Mouse (Mus musculus) spleen, adult 2 months (tissue): ENCODE data around the gene Il34. TPM values are rescaled to one million over a fixed set of nuclear protein-coding genes. Genes with fewer than 3 reads are reported as not detected.

Experiments used
- DNase-seq, 2 experiments: peaks; one replicate each; pipeline versions ENCODE4 v3.0.0 to v3.0.0-alpha.2; 2012 to 2021; ENCODE audit warnings: low spot score in 2 of 2, low read depth in 1 of 2
- H3K27ac ChIP-seq: fragments of 200-500 bp; 2 replicates; pipeline ENCODE4 v1.5.1; 2012; ENCODE audit warnings: low read length, inconsistent platforms; ENCODE audit not compliant: insufficient read depth
- H3K27me3 ChIP-seq: fragments of 200-500 bp; 2 replicates; pipeline ENCODE4 v1.6.1; 2012; ENCODE audit warnings: mild to moderate bottlenecking, moderate library complexity, low read length, inconsistent platforms; ENCODE audit not compliant: control insufficient read depth, insufficient read depth
- H3K36me3 ChIP-seq: fragments of 200-500 bp; 2 replicates; pipeline ENCODE4 v1.6.1; 2012; ENCODE audit warnings: mild to moderate bottlenecking, low read length, inconsistent platforms; ENCODE audit not compliant: control insufficient read depth, insufficient read depth
- H3K4me1 ChIP-seq: fragments of 200-500 bp; 2 replicates; pipeline ENCODE4 v1.6.1; 2011; ENCODE audit warnings: inconsistent platforms; ENCODE audit not compliant: control insufficient read depth, insufficient read depth, insufficient read length
- H3K4me3 ChIP-seq: fragments of 200-500 bp; 2 replicates; pipeline ENCODE4 v1.5.1; 2011; ENCODE audit warnings: mild to moderate bottlenecking, inconsistent platforms; ENCODE audit not compliant: insufficient read depth, insufficient read length; ENCODE audit errors: extremely low read depth
- CTCF ChIP-seq: fragments of 200-500 bp; IDR thresholded peaks from 2 replicates; pipeline ENCODE4 v1.5.1; 2011; ENCODE audit warnings: mild to moderate bottlenecking, inconsistent platforms; ENCODE audit not compliant: insufficient read depth, insufficient read length, insufficient replicate concordance; ENCODE audit errors: extremely low read depth
- POLR2A ChIP-seq: fragments of 200-500 bp; IDR thresholded peaks from 2 replicates; pipeline ENCODE4 v1.6.1; 2011; ENCODE audit warnings: low read depth, low read length, inconsistent platforms
- WGBS: fragments of 180-500 bp; shearing (Covaris S2); methylation state at CpG from one replicate; pipeline ENCODE4 v1.1.7; 2018; 5-methylcytosine and 5-hydroxymethylcytosine counted together
- polyA plus RNA-seq: library from polyadenylated mRNA; depleted of rRNA; stranded (reverse); fragments of >200 nt; gene quantifications from 2 replicates; pipeline ENCODE4 v1.2.3, GENCODE M21; 2012; rRNA removed

The Il34 gene
- polyA plus RNA-seq, 1 experiment: 36.0 TPM

- WGBS: 86% methylated on average over 4 of the region's 4 CpGs
- Histone ChIP-seq H3K4me1 (no peaks in the 10 kb centered on the region), H3K27me3 (no peaks in the 10 kb centered on the region), H3K36me3 (peaks cover 2% of the 10 kb centered on the region; the same call in 1 of the 2 replicates), H3K27ac (no peak overlapping the region), H3K4me3 (no peak overlapping the region)
- TF ChIP-seq CTCF (no peak), POLR2A (no peak)
- no peak for DNase-seq
Observed at GRCm38 (mm10) chr8:110696051-110696450, 109.7 kb downstream of the Il34 start.

- no peak for TF ChIP-seq CTCF
- Histone ChIP-seq H3K4me1 (no peaks in the 10 kb centered on the region), H3K27ac (no peak overlapping the region), H3K36me3 (peaks cover 4% of the 10 kb centered on the region; the same call in 1 of the 2 replicates), H3K27me3 (no peaks in the 10 kb centered on the region), H3K4me3 (no peak overlapping the region)
- 91% methylated on average over 5 of the region's 5 CpGs for WGBS
- no peak for DNase-seq
Observed at GRCm38 (mm10) chr8:110695431-110695830, 110.3 kb downstream of the Il34 start.

GRCm38 (mm10) chr8:110694826-110695225 is 110.9 kb downstream of the Il34 start:
- H3K36me3 ChIP-seq: peaks cover 4% of the 10 kb centered on the region; the same call in 1 of the 2 replicates

GRCm38 (mm10) chr8:110694226-110694625 is 111.5 kb downstream of the Il34 start:
- H3K27me3 ChIP-seq: no peaks in the 10 kb centered on the region
- H3K27ac ChIP-seq: no peak overlapping the region
- TF ChIP-seq POLR2A (no peak), CTCF (no peak)
- H3K36me3 ChIP-seq: peaks cover 4% of the 10 kb centered on the region; the same call in 1 of the 2 replicates
- no peaks in the 10 kb centered on the region for H3K4me1 ChIP-seq
- WGBS: 94% methylated on average over 5 of the region's 5 CpGs
- H3K4me3 ChIP-seq: no peak overlapping the region
- DNase-seq: no peak

More at GRCm38 (mm10) chr8:110694826-110695225, 110.9 kb downstream of the Il34 start:
- Histone ChIP-seq H3K27ac (no peak overlapping the region), H3K27me3 (no peaks in the 10 kb centered on the region), H3K4me3 (no peak overlapping the region), H3K4me1 (no peaks in the 10 kb centered on the region)
- WGBS: 91% methylated on average over 4 of the region's 4 CpGs
- TF ChIP-seq POLR2A (no peak), CTCF (no peak)
- DNase-seq: no peak

Other genes starting within 250 kb of the Il34 start
- gene Vac14, start 187.3 kb downstream of the Il34 start, polyA plus RNA-seq: 34.3 and 42.6 TPM in 2 replicates
- gene Mtss1l, start 84.4 kb downstream of the Il34 start, polyA plus RNA-seq: 34.8 and 39.4 TPM in 2 replicates
- gene Cog4, start 40.7 kb upstream of the Il34 start, polyA plus RNA-seq: 15.9 and 16.6 TPM in 2 replicates
- gene Sf3b3, start 40.9 kb upstream of the Il34 start, polyA plus RNA-seq: 30.5 and 31.0 TPM in 2 replicates
- 12.9 and 15.6 TPM in 2 replicates for gene Fuk, start 96.6 kb upstream of the Il34 start, polyA plus RNA-seq
- 20.3 and 25.5 TPM in 2 replicates for gene St3gal2, start 114.0 kb upstream of the Il34 start, polyA plus RNA-seq
- gene Ddx19a, start 191.9 kb upstream of the Il34 start, polyA plus RNA-seq: 16.6 and 23.5 TPM in 2 replicates
- 2.4 and 3.0 TPM in 2 replicates for gene Ddx19b, start 225.8 kb upstream of the Il34 start, polyA plus RNA-seq
- gene Aars, start 227.2 kb upstream of the Il34 start, polyA plus RNA-seq: 14.1 and 16.5 TPM in 2 replicates